Mouse (Mus musculus) limb, embryonic 12.5 days (tissue): ENCODE measurements at regions not wholly inside any gene's neighbourhood (a gene's known extent, or its start where the extent isn't known, plus 50 kb on each side); places are given as distances from the start of the nearest gene placed in this dataset.

Experiments
- ATAC-seq: fragments of 200-750 bp; cut with Nextera tagmentation; 2 replicates; pipeline ENCODE4 v1.8.0; 2017; ENCODE audit warnings: low read depth, moderate TSS enrichment; ENCODE audit not compliant: insufficient number of reproducible peaks, insufficient read depth, low FRiP score, low TSS enrichment
- H3K27ac ChIP-seq: fragments of 300-500 bp; sonication (generic); 2 replicates; pipeline ENCODE4 v1.5.1; 2016; ENCODE audit warnings: mild to moderate bottlenecking, moderate library complexity
- H3K27me3 ChIP-seq: fragments of 300-500 bp; sonication (generic); 2 replicates; pipeline ENCODE4 v1.6.1; 2016; ENCODE audit warnings: mild to moderate bottlenecking, moderate library complexity
- H3K36me3 ChIP-seq: fragments of 300-500 bp; sonication (generic); 2 replicates; pipeline ENCODE4 v1.6.1; 2016; ENCODE audit warnings: mild to moderate bottlenecking, moderate library complexity
- H3K4me1 ChIP-seq: fragments of 300-500 bp; sonication (generic); replicated peaks from 2 replicates; pipeline ENCODE4 v1.6.1; 2016
- H3K4me2 ChIP-seq: fragments of 300-500 bp; sonication (generic); 2 replicates; pipeline ENCODE4 v1.6.1; 2016; ENCODE audit warnings: mild to moderate bottlenecking, moderate library complexity
- H3K4me3 ChIP-seq: fragments of 300-500 bp; sonication (generic); replicated peaks from 2 replicates; pipeline ENCODE4 v1.5.1; 2016; ENCODE audit warnings: mild to moderate bottlenecking
- H3K9ac ChIP-seq: fragments of 300-500 bp; sonication (generic); replicated peaks from 2 replicates; pipeline ENCODE4 v1.6.1; 2016; ENCODE audit warnings: mild to moderate bottlenecking, moderate library complexity
- H3K9me3 ChIP-seq: fragments of 300-500 bp; sonication (generic); 2 replicates; pipeline ENCODE4 v1.6.1; 2016; ENCODE audit warnings: mild to moderate bottlenecking, moderate library complexity
- whole genome bisulfite sequencing: fragments of 180-500 bp; shearing (Covaris S2); methylation state at CpG from one replicate; pipeline ENCODE4 v1.1.7; 2016; 5-methylcytosine and 5-hydroxymethylcytosine counted together

DNA sequence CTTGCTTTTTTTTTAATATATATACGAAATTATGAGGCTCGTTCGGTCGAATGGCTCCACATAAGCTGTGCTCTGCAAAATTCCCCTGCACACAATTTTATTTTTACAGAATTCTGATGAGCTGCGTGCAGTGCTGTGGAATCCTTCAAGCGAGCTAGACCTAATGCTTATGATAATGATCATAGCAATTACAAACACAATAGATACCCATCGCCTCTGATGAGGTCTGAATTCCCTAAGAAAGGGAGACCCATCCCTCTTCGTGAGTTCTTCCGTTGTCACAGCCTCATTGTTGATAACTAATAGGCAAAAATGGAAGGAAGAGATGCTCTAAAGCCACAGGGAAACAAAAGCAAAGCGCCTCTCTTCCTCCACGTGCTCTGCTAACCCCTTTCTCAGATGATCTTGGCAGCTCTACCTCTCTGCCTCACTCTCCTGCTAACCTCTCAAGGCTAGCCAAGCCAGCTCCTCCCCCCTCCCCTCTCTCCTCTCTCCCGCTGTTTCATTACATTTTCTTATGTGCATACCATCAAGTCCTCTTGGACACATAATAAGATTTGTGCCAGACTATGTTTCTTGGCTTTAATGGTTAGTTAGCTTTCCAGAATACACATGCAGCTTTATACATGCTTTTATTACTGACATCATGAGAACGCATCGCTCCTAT, 367.7 kb upstream of the Adgrl2 start:
- ATAC-seq, result no peak
- no peak overlapping the region for H3K27ac ChIP-seq
- no peaks in the 10 kb centered on the region for H3K36me3 ChIP-seq
- WGBS, result 44% methylated on average over 14 of the region's 14 CpGs
- 0 out of 2 replicates have a peak, but pooled peaks cover 3% of the 10 kb centered on the region for H3K27me3 ChIP-seq
- H3K4me2 ChIP-seq, result peak overlapping the region; percentile 1
- H3K9ac ChIP-seq, result no peak overlapping the region
- H3K4me1 ChIP-seq, result peaks cover 18% of the 10 kb centered on the region
- H3K4me3 ChIP-seq, result no peak overlapping the region
- no peaks in the 10 kb centered on the region for H3K9me3 ChIP-seq

- no peak overlapping the region for H3K4me3 ChIP-seq
- WGBS, result 46% methylated on average over 2 of the region's 2 CpGs
- H3K9ac ChIP-seq, result no peak overlapping the region
- no peak for ATAC-seq
- H3K27me3 ChIP-seq, result no peaks in the 10 kb centered on the region
- H3K4me1 ChIP-seq, result peaks cover 18% of the 10 kb centered on the region
- H3K27ac ChIP-seq, result no peak overlapping the region
- H3K9me3 ChIP-seq, result no peaks in the 10 kb centered on the region
- H3K36me3 ChIP-seq, result no peaks in the 10 kb centered on the region
- H3K4me2 ChIP-seq, result no peak overlapping the region
These were observed 366.8 kb upstream of the Adgrl2 start for GRCm38 (mm10) chr3:149357121-149357520.

GRCm38 (mm10) chr3:149355362-149355761, 365.0 kb upstream of the Adgrl2 start:
- peaks cover 18% of the 10 kb centered on the region for H3K4me1 ChIP-seq
- no peaks in the 10 kb centered on the region for H3K9me3 ChIP-seq
- H3K36me3 ChIP-seq, result no peaks in the 10 kb centered on the region
- H3K27me3 ChIP-seq, result no peaks in the 10 kb centered on the region
- WGBS, result 65% methylated on average over 11 of the region's 11 CpGs
- no peak overlapping the region for H3K27ac ChIP-seq
- no peak overlapping the region for H3K4me3 ChIP-seq
- H3K4me2 ChIP-seq, result no peak overlapping the region
- H3K9ac ChIP-seq, result no peak overlapping the region
- ATAC-seq, result no peak

- 85% methylated on average over 5 of the region's 5 CpGs for WGBS
- peaks cover 24% of the 10 kb centered on the region for H3K4me1 ChIP-seq
- H3K36me3 ChIP-seq, result no peaks in the 10 kb centered on the region
- ATAC-seq, result no peak
- H3K27me3 ChIP-seq, result no peaks in the 10 kb centered on the region
- H3K27ac ChIP-seq, result no peak overlapping the region
- H3K4me2 ChIP-seq, result no peak overlapping the region
- H3K9me3 ChIP-seq, result no peaks in the 10 kb centered on the region
- H3K4me3 ChIP-seq, result no peak overlapping the region
- no peak overlapping the region for H3K9ac ChIP-seq
These were observed 363.6 kb upstream of the Adgrl2 start for GRCm38 (mm10) chr3:149353958-149354357.

GRCm38 (mm10) chr3:149352546-149352945, 362.2 kb upstream of the Adgrl2 start:
- no peak overlapping the region for H3K4me3 ChIP-seq
- H3K4me1 ChIP-seq, result peaks cover 16% of the 10 kb centered on the region
- no peak overlapping the region for H3K9ac ChIP-seq
- H3K36me3 ChIP-seq, result no peaks in the 10 kb centered on the region
- H3K9me3 ChIP-seq, result no peaks in the 10 kb centered on the region
- ATAC-seq, result no peak
- no peak overlapping the region for H3K4me2 ChIP-seq
- no peaks in the 10 kb centered on the region for H3K27me3 ChIP-seq
- WGBS, result 40% methylated on average over 6 of the region's 6 CpGs
- H3K27ac ChIP-seq, result no peak overlapping the region

GRCm38 (mm10) chr3:149349731-149350130, 359.4 kb upstream of the Adgrl2 start:
- WGBS, result 15% methylated on average over 6 of the region's 6 CpGs

DNA sequence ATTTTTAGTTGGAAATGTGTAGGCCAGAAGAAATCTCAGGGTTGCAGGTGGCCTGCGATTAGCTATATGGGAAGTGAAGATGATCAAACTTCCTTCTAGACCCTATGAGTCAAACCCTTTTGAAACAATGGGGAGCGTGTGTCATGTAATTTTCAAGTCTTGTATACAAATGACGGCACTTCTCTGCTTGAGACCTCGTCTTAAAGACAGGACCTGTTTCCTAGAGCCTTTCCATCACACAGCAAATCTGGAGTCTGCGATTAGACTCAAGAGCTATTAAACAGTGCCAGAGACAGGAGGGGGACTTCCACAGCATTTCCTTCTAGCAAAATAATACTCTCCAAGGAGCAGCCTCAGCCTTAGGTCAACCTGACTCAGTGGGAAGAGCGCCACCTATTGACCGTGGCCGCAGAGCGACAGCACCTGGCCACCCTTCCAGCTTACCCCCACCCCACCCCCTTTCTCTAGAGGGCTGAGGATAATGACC, 358.9 kb upstream of the Adgrl2 start:
- no peak overlapping the region for H3K9ac ChIP-seq
- no peaks in the 10 kb centered on the region for H3K36me3 ChIP-seq
- H3K4me3 ChIP-seq, result no peak overlapping the region
- H3K4me2 ChIP-seq, result no peak overlapping the region
- no peaks in the 10 kb centered on the region for H3K27me3 ChIP-seq
- peak; percentile 52; the same call in 1 of the 2 replicates for ATAC-seq
- peaks cover 16% of the 10 kb centered on the region for H3K4me1 ChIP-seq
- no peak overlapping the region for H3K27ac ChIP-seq
- H3K9me3 ChIP-seq, result no peaks in the 10 kb centered on the region
- 29% methylated on average over 9 of the region's 9 CpGs for WGBS

More at GRCm38 (mm10) chr3:149349731-149350130, 359.4 kb upstream of the Adgrl2 start:
- H3K9ac ChIP-seq, result no peak overlapping the region
- H3K27me3 ChIP-seq, result no peaks in the 10 kb centered on the region
- H3K4me1 ChIP-seq, result peaks cover 12% of the 10 kb centered on the region
- H3K36me3 ChIP-seq, result no peaks in the 10 kb centered on the region
- H3K9me3 ChIP-seq, result no peaks in the 10 kb centered on the region
- no peak overlapping the region for H3K4me3 ChIP-seq
- no peak overlapping the region for H3K4me2 ChIP-seq
- H3K27ac ChIP-seq, result no peak overlapping the region
- ATAC-seq, result no peak

DNA sequence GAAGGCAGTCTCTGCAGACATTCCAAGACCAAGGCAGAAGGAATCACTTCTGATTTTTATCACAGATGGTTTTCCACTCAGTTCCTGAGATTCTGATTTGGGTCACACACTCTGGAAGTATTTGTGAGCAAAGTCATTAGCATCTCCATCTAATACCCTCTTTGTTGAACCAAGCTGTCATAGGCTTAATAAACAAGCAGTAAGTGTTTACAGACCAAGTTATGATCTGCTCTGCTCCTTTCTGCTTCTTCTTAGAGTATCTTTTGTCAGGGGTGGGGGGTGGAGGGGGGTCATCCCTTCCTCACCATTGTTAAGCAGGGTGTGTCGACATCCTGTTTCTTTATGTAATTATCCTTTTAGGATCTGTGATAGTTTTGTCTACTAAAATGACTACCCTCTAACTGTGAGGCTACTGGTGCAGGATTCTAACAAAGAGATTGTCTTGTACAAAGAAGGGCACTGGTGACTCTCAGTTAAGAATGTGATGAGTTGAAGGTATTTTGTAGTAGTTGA, 358.2 kb upstream of the Adgrl2 start:
- ATAC-seq, result no peak
- H3K4me1 ChIP-seq, result peaks cover 17% of the 10 kb centered on the region
- 80% methylated on average over 1 of the region's 1 CpGs for WGBS

GRCm38 (mm10) chr3:149347241-149347992, 357.1 kb upstream of the Adgrl2 start:
- Histone ChIP-seq H3K27me3 (no peaks in the 10 kb centered on the region), H3K27ac (no peak overlapping the region), H3K9me3 (no peaks in the 10 kb centered on the region), H3K36me3 (no peaks in the 10 kb centered on the region), H3K4me2 (no peak overlapping the region), H3K4me3 (no peak overlapping the region), H3K9ac (no peak overlapping the region), H3K4me1 (peaks cover 17% of the 10 kb centered on the region)
- WGBS, result 42% methylated on average over 6 of the region's 6 CpGs
- no peak for ATAC-seq

More for the DNA sequence above, 358.2 kb upstream of the Adgrl2 start:
- no peak overlapping the region for H3K4me2 ChIP-seq
- H3K36me3 ChIP-seq, result no peaks in the 10 kb centered on the region
- no peak overlapping the region for H3K9ac ChIP-seq
- H3K4me3 ChIP-seq, result no peak overlapping the region
- no peaks in the 10 kb centered on the region for H3K27me3 ChIP-seq
- H3K9me3 ChIP-seq, result no peaks in the 10 kb centered on the region
- no peak overlapping the region for H3K27ac ChIP-seq

- peaks cover 6% of the 10 kb centered on the region for H3K4me1 ChIP-seq
- no peak overlapping the region for H3K4me3 ChIP-seq
- H3K27me3 ChIP-seq, result no peaks in the 10 kb centered on the region
- no peak overlapping the region for H3K27ac ChIP-seq
- 90% methylated on average over 6 of the region's 6 CpGs for WGBS
- no peaks in the 10 kb centered on the region for H3K36me3 ChIP-seq
- H3K9me3 ChIP-seq, result no peaks in the 10 kb centered on the region
- H3K9ac ChIP-seq, result no peak overlapping the region
- no peak overlapping the region for H3K4me2 ChIP-seq
- ATAC-seq, result no peak
These were observed 352.2 kb upstream of the Adgrl2 start for GRCm38 (mm10) chr3:149342511-149342910.

DNA sequence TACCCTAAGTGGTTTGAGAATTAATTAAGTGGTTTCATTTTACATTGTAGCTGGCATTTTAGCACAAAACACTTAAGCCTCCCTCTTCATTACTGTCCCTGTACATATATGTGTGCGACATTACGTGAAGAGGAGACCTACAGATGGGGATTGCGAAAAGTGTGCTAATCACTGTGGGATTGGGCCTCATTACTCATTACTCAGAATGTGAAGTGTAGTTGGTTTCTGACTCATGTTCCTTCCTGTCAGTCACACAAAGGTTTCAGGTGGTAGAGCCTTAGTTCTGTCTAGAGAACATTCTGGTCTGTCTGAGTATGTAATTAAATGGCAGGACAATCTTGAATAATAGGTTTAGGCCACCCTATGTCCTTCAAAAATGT, 349.0 kb upstream of the Adgrl2 start:
- peaks cover 2% of the 10 kb centered on the region for H3K4me1 ChIP-seq
- no peak overlapping the region for H3K27ac ChIP-seq
- peaks cover 7% of the 10 kb centered on the region for H3K27me3 ChIP-seq
- no peak for ATAC-seq
- no peak overlapping the region for H3K9ac ChIP-seq
- H3K9me3 ChIP-seq, result no peaks in the 10 kb centered on the region
- no peak overlapping the region for H3K4me3 ChIP-seq
- WGBS, result 71% methylated on average over 3 of the region's 3 CpGs
- H3K4me2 ChIP-seq, result no peak overlapping the region
- no peaks in the 10 kb centered on the region for H3K36me3 ChIP-seq
